Mouse (Mus musculus) liver, embryonic 12.5 days (tissue): ENCODE data around the gene Snrnp25. TPM values are rescaled to one million over a fixed set of nuclear protein-coding genes. Genes with fewer than 3 reads are reported as not detected.

Source experiments
- ATAC-seq: fragments of 200-750 bp; cut with Nextera tagmentation; 2 replicates; pipeline ENCODE4 v1.8.0; 2017; ENCODE audit warnings: moderate number of reproducible peaks, mild to moderate bottlenecking, moderate library complexity
- H3K27ac ChIP-seq: fragments of 300-500 bp; sonication (generic); 2 replicates; pipeline ENCODE4 v1.5.1; 2016; ENCODE audit warnings: mild to moderate bottlenecking
- H3K27me3 ChIP-seq: fragments of 300-500 bp; sonication (generic); replicated peaks from 2 replicates; pipeline ENCODE4 v1.6.1; 2016; ENCODE audit warnings: mild to moderate bottlenecking, moderate library complexity
- H3K36me3 ChIP-seq: fragments of 300-500 bp; sonication (generic); 2 replicates; pipeline ENCODE4 v1.6.1; 2016; ENCODE audit warnings: mild to moderate bottlenecking, moderate library complexity
- H3K4me1 ChIP-seq: fragments of 300-500 bp; sonication (generic); 2 replicates; pipeline ENCODE4 v1.6.1; 2016
- H3K4me2 ChIP-seq: fragments of 300-500 bp; sonication (generic); 2 replicates; pipeline ENCODE4 v1.6.1; 2016; ENCODE audit warnings: mild to moderate bottlenecking, moderate library complexity
- H3K4me3 ChIP-seq: fragments of 300-500 bp; sonication (generic); 2 replicates; pipeline ENCODE4 v1.5.1; 2016; ENCODE audit warnings: mild to moderate bottlenecking, moderate library complexity
- H3K9ac ChIP-seq: fragments of 300-500 bp; sonication (generic); 2 replicates; pipeline ENCODE4 v1.6.1; 2016; ENCODE audit warnings: mild to moderate bottlenecking, moderate library complexity
- H3K9me3 ChIP-seq: fragments of 300-500 bp; sonication (generic); replicated peaks from 2 replicates; pipeline ENCODE4 v1.6.1; 2016; ENCODE audit warnings: mild to moderate bottlenecking, moderate library complexity
- WGBS: fragments of 180-500 bp; shearing (Covaris S2); methylation state at CpG from one replicate; pipeline ENCODE4 v1.1.7; 2016; ENCODE audit not compliant: insufficient replicate concordance; 5-methylcytosine and 5-hydroxymethylcytosine counted together
- polyA plus RNA-seq: library from polyadenylated mRNA; unstranded; fragments of >200 nt; fragmentation: Nextera tagmentation; extraction: Ambion mirVana; gene quantifications from 2 replicates; pipeline ENCODE4 v1.2.1, GENCODE M21; 2016

Snrnp25 gene
- polyA plus RNA-seq, result 103 TPM in 2 replicates

DNA sequence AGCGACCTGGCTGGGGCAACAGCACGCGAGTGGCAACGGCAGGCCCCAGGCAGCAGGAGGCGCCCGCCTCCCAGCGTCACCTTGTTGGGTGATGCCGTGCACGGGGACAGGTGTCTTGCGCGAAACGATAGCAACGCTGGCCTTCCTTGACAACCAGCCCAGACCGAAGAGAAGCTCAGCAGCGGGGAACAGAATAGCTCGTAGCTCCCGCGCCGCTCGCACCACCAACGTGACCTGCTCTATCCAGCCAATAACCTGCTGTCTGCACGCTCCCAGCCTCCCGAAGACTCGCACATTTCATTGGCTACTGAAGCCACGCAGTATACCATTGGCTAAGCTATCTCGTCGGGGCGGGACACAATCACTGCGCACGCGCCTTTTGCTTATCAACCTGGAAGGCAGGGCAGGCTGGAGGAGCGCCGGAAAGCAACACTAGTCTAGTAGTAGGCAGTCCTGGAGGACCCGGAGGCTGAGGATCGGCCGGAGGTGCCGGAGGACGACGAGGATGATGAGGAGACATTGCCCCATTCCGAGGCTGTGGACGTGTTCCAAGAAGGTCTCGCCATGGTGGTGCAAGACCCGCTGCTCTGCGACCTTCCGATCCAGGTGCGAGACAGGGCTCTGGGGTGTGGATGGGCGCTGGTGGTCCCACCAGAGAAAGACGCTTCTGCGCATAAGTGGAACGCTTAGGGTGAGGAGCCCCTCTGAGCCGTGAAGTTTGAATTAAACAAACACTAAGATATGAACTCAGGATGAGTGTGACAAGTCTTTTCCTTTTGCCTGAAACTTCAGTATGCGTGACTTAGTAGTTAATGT is at the start of gene Snrnp25:
Gene Snrnp25, plus strand, starts transcription at position 358 of the 816 bp plus-strand sequence.
- no peaks in the 10 kb centered on the region for H3K27me3 ChIP-seq
- H3K36me3 ChIP-seq, result peaks cover 38% of the 10 kb centered on the region
- WGBS, result under 1% methylated on average over 52 of the region's 52 CpGs
- peak; percentile 99 for ATAC-seq
- H3K4me1 ChIP-seq, result peaks cover 37% of the 10 kb centered on the region
- H3K9me3 ChIP-seq, result no peaks in the 10 kb centered on the region
- H3K9ac ChIP-seq, result peak within 1 kb of the TSS; percentile 84
- peak within 1 kb of the TSS; percentile 89 for H3K27ac ChIP-seq
- peak within 1 kb of the TSS; percentile 77 for H3K4me3 ChIP-seq
- peak within 1 kb of the TSS; percentile 77 for H3K4me2 ChIP-seq

DNA sequence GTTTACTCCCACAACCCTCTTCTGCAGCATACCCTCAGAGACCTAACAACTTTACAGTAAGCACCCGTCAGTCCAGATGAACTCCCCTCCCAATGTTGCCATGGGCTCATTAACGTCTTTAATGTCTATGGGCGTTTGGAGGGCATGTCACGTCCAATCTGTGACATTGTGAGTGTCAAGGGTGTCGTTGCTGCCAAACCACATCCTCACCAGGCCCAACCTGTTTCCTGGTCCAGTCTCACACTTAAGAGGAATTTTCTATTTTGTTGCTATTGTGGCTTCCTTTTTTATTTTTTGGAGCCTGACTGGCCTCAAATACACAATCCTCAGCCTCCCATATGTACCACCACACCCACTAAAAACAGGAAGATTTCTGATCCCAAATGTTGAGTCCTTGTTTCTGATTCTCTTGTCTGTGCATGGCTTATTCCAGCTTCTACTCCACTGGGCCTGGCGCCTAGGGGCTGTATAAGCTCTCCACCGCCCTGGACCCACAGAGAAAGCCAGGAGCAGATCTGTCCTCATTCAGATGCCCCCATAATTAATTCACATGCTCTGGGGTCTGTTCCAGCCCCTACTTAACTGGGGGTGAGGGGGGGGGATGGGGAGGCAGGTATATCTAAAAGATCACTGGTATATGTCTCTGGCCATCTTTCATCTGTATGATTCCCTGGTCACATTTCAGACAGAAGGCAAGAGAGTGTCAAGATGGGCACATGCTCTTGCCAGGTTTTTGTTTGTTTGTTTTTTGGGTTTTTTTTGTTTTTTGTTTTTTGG is 48.2 kb upstream of the Snrnp25 start:
- no peak overlapping the region for H3K9ac ChIP-seq
- no peak for ATAC-seq
- peaks cover 37% of the 10 kb centered on the region for H3K27me3 ChIP-seq
- WGBS, result 45% methylated on average over 7 of the region's 7 CpGs
- H3K27ac ChIP-seq, result no peak overlapping the region
- no peaks in the 10 kb centered on the region for H3K9me3 ChIP-seq
- no peaks in the 10 kb centered on the region for H3K36me3 ChIP-seq
- 0 out of 2 replicates have a peak, but pooled peaks cover 6% of the 10 kb centered on the region for H3K4me1 ChIP-seq
- no peak overlapping the region for H3K4me3 ChIP-seq
- no peak overlapping the region for H3K4me2 ChIP-seq

DNA sequence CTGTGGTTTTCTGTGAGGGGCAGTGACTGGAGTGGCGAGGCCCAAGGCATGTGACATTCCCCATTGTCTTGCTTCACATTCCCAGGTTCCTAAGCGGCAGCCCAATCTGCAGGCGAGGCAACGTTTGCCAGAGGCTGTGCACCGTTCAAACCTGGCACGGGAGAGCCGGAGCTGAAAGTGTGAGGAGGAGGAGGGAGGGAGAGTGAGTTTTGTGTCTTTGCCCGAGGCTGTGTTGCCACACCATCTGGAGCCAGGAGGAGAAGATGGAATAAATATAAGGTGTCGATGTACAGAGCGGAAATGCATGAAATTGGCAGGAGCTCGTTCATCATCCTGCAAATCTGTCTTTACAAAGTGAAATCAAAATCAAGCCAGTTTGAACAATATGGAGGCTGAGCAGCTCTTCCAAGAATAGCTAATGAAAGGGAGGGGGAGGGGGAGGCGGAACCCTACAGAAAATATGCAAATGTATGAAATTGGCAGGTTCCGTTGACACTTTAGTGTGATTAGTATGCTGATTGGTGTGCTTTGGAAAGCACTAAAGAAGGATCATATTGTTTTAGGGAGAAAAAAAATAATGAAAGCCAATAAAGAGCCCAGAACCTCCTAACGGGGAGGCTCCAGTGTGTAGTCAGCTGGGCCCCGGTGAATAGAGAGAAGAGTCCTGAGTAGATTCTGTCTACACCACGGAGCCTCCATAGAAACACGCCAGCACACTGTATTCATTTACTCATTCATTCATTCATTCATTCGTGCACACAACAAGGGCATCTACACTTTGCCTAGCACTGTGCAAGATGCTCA is 47.2 kb upstream of the Snrnp25 start:
- 0 out of 2 replicates have a peak, but pooled peaks cover 9% of the 10 kb centered on the region for H3K4me1 ChIP-seq
- ATAC-seq, result no peak
- H3K9ac ChIP-seq, result no peak overlapping the region
- peaks cover 42% of the 10 kb centered on the region for H3K27me3 ChIP-seq
- H3K4me2 ChIP-seq, result no peak overlapping the region
- no peak overlapping the region for H3K27ac ChIP-seq
- no peaks in the 10 kb centered on the region for H3K36me3 ChIP-seq
- no peak overlapping the region for H3K4me3 ChIP-seq
- WGBS, result 60% methylated on average over 18 of the region's 18 CpGs
- no peaks in the 10 kb centered on the region for H3K9me3 ChIP-seq

DNA sequence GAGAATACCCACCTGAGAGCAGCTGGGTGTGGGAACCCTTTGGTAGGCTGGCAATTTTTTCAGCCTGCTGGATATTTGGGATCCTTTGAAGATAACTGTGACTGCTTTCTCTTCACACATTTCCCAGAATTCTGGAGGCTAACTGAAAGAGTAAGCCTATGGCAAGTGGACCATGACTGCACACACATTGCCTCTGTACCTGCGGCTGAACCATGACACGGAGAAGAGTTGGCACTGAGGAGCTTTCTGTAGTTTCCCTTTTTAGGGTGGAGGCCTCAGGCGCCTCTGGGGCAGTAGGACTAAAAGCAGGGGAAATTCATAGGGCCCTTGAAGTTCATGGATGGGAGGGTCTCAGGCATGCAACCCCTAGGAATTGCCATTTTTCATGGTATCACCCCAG is 46.0 kb upstream of the Snrnp25 start:
- ATAC-seq, result no peak
- H3K9ac ChIP-seq, result no peak overlapping the region
- H3K27ac ChIP-seq, result no peak overlapping the region
- H3K4me3 ChIP-seq, result no peak overlapping the region
- H3K36me3 ChIP-seq, result no peaks in the 10 kb centered on the region
- H3K4me2 ChIP-seq, result no peak overlapping the region
- peaks cover 51% of the 10 kb centered on the region for H3K27me3 ChIP-seq
- H3K4me1 ChIP-seq, result 0 out of 2 replicates have a peak, but pooled peaks cover 9% of the 10 kb centered on the region
- WGBS, result 69% methylated on average over 3 of the region's 3 CpGs
- no peaks in the 10 kb centered on the region for H3K9me3 ChIP-seq

DNA sequence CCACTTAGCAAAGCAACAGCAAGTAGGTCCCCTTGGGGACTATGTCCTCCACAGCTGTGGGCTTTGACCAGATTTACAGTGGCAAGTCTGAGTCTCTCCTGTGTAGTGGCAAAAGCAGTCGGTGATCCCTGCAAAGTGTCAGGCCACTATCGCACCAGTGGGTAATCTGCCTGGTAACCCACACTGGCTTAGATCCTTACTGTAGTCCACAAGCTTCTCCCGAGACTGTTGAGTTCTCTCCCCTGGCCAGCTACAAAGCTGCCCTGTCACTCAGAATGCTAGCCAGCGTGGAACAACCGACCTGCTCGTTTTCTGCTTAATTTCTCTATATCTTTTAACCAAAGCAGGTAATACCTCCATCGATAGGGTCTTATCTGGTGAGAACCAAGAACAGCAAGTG is 44.9 kb upstream of the Snrnp25 start:
- no peak overlapping the region for H3K27ac ChIP-seq
- H3K27me3 ChIP-seq, result peaks cover 51% of the 10 kb centered on the region
- H3K9ac ChIP-seq, result no peak overlapping the region
- WGBS, result 49% methylated on average over 7 of the region's 7 CpGs
- no peak overlapping the region for H3K4me2 ChIP-seq
- H3K4me1 ChIP-seq, result 0 out of 2 replicates have a peak, but pooled peaks cover 9% of the 10 kb centered on the region
- no peak for ATAC-seq
- no peak overlapping the region for H3K4me3 ChIP-seq
- H3K36me3 ChIP-seq, result no peaks in the 10 kb centered on the region
- no peaks in the 10 kb centered on the region for H3K9me3 ChIP-seq

DNA sequence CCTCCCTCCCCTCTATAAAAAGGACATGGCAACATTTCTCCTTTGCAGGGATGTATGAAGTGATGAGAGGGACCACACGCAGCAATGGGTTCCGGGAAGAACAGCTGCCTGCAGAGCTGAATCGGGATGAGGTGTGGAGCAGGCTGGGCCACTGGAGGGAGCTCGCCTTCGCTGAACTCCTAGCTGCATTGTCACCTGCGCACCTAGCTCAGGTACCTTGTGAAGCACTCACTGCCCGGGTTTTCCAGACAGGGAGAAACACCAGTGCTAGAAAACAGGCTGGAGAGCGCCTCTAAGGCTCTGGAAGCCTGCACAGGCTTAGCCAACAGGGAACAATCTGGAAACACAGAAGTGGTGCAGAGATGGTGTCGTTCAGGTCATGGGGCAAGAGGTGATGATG is 43.7 kb upstream of the Snrnp25 start:
- no peak overlapping the region; the same call in 1 of the 2 replicates for H3K9ac ChIP-seq
- 6% methylated on average over 9 of the region's 9 CpGs for WGBS
- ATAC-seq, result no peak
- H3K4me3 ChIP-seq, result no peak overlapping the region
- H3K36me3 ChIP-seq, result no peaks in the 10 kb centered on the region
- no peak overlapping the region for H3K27ac ChIP-seq
- no peaks in the 10 kb centered on the region for H3K9me3 ChIP-seq
- peaks cover 51% of the 10 kb centered on the region for H3K27me3 ChIP-seq
- H3K4me1 ChIP-seq, result 0 out of 2 replicates have a peak, but pooled peaks cover 9% of the 10 kb centered on the region
- H3K4me2 ChIP-seq, result no peak overlapping the region

DNA sequence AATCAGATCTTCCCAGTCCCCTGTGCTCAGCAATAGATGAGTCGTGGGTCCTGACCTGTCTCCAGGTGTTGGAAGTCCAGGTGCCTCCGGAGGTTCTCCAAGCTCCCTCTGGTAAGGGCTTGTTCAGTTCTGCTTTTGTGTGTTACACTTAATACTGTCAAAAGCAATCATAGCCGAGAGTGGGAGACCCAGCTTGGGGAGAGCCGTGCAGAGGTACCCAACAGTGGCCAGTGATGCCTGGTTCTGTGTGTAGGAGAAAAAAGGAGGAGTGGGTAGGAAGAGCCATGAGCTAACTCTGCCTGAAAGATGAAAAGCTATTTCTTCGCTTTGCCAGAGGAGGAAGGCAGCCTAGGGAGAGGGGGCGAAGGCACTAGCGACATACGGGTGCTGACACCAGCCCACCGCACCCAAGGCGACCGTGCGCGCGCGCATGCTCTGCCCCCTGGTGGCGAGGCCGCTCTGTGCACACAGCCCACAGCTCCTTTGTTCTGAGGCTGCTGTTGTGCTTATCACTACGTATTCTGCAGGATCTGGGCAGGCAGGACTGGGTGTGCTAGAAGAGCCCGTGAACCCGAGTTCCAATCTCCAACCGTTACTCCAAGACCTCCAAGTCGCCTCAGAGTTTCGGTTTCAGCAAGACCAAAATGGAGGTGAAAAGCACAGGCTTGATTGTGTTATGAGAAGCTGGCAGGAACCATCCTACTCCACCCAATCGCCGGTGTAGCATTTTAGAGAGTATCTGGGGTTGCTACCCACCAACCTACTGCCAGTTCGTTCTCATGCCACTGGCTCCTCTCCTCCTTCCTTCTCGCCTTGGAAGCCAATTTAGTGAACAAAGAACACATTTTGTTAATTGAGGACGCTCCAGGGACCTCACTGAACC is 43.1 kb upstream of the Snrnp25 start:
- H3K4me1 ChIP-seq, result 0 out of 2 replicates have a peak, but pooled peaks cover 9% of the 10 kb centered on the region
- no peaks in the 10 kb centered on the region for H3K36me3 ChIP-seq
- peak; percentile 62 for ATAC-seq
- no peak overlapping the region for H3K27ac ChIP-seq
- 12% methylated on average over 28 of the region's 28 CpGs for WGBS
- no peak overlapping the region for H3K4me3 ChIP-seq
- peaks cover 51% of the 10 kb centered on the region for H3K27me3 ChIP-seq
- H3K9ac ChIP-seq, result no peak overlapping the region; the same call in 1 of the 2 replicates
- H3K4me2 ChIP-seq, result peak overlapping the region; percentile 35
- no peaks in the 10 kb centered on the region for H3K9me3 ChIP-seq

DNA sequence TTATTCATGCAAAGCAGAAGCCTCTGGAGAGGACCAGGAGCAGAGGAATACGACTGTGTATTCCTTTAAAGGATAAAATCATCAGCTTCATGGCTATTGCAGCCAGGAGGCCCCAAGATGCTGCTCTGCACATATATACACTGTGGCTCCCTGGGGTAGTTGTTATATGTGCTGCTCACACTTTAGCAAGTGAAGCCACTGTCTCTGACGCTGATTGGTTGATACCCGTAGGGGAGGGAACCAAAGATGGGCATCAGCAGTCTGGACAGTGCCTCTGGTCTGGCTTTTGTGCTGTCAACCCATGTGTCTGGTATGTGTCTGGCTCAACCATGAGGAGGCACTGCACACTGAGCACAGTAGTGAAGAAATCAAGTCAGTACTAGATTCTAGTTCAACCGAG is 38.5 kb upstream of the Snrnp25 start:
- Histone ChIP-seq H3K4me1 (0 out of 2 replicates have a peak, but pooled peaks cover 6% of the 10 kb centered on the region), H3K36me3 (no peaks in the 10 kb centered on the region), H3K27ac (no peak overlapping the region), H3K9ac (no peak overlapping the region), H3K27me3 (peaks cover 18% of the 10 kb centered on the region), H3K4me3 (no peak overlapping the region), H3K9me3 (no peaks in the 10 kb centered on the region), H3K4me2 (no peak overlapping the region)
- 56% methylated on average over 4 of the region's 4 CpGs for WGBS
- ATAC-seq, result no peak

DNA sequence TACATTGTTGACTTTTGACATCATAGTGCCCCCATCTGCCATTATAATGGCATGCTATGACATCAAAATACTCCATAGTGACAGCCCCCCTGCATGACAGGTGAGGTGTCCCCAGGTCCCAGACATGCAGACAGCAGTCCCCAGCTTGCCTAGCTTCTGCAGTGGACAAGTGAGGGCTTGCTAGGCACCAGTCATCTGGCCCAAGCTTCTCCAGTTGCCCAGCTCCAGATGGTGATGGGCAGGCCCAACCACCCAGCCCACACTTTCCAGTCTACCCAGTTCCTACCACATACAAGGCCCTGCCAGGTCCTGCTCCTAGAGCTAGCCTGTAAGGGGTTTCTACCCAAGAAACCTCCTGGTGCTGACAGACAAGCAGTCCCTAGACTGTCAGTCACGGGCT is 26.7 kb upstream of the Snrnp25 start:
- ATAC-seq, result no peak
- H3K27me3 ChIP-seq, result peaks cover 11% of the 10 kb centered on the region; the same call in 1 of the 2 replicates
- WGBS, result 61% methylated on average over 1 of the region's 1 CpGs
- H3K27ac ChIP-seq, result no peak overlapping the region
- no peaks in the 10 kb centered on the region for H3K9me3 ChIP-seq
- no peak overlapping the region for H3K9ac ChIP-seq
- H3K4me3 ChIP-seq, result no peak overlapping the region
- H3K36me3 ChIP-seq, result no peaks in the 10 kb centered on the region
- no peaks in the 10 kb centered on the region for H3K4me1 ChIP-seq
- no peak overlapping the region for H3K4me2 ChIP-seq

DNA sequence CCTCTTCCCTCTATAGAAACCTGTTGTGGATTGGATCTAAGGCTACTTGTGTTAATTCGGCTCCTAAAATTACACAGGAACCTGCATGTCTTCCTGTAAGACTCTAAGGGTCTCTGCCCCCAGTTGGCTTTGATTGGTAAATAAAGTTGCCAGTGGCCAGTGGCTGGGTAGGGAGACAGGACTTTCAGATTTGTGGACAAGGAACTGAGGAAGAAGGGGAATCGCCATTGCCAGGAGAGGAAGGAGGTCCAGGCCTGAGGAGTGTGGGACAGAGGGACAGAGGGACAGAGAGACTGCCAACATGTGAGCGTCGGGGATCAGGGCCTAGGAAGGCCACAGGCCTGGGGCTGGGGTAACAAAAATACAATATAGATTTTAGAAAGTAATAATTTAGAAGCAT is 24.0 kb upstream of the Snrnp25 start:
- Histone ChIP-seq H3K27ac (no peak overlapping the region), H3K36me3 (no peaks in the 10 kb centered on the region), H3K4me2 (no peak overlapping the region), H3K9me3 (no peaks in the 10 kb centered on the region), H3K9ac (no peak overlapping the region), H3K4me1 (no peaks in the 10 kb centered on the region), H3K27me3 (peaks cover 16% of the 10 kb centered on the region; the same call in 1 of the 2 replicates), H3K4me3 (no peak overlapping the region)
- WGBS, result 74% methylated on average over 4 of the region's 4 CpGs
- ATAC-seq, result no peak
